Mouse (Mus musculus) neural tube, embryonic 13.5 days (tissue): ENCODE data around the gene Olfr91. TPM values are rescaled to one million over a fixed set of nuclear protein-coding genes. Genes with fewer than 3 reads are reported as not detected.
"Not testable (repeated sequence)": the region's sequence is repeated elsewhere in the genome, so short reads cannot be mapped to it uniquely, and the experiment has no call there.

Experiments used
- ATAC-seq: fragments of 200-750 bp; cut with Nextera tagmentation; 2 replicates; pipeline ENCODE4 v1.8.0; 2017; ENCODE audit warnings: low read depth, mild to moderate bottlenecking, moderate TSS enrichment, moderate library complexity
- H3K27ac ChIP-seq: fragments of 300-500 bp; sonication (generic); replicated peaks from 2 replicates; pipeline ENCODE4 v1.5.1; 2015; ENCODE audit warnings: moderate library complexity, mild to moderate bottlenecking, inconsistent platforms
- H3K27me3 ChIP-seq: fragments of 300-500 bp; sonication (generic); 2 replicates; pipeline ENCODE4 v1.6.1; 2015; ENCODE audit warnings: mild to moderate bottlenecking, inconsistent platforms
- H3K36me3 ChIP-seq: fragments of 300-500 bp; sonication (generic); 2 replicates; pipeline ENCODE4 v1.6.1; 2015; ENCODE audit warnings: mild to moderate bottlenecking, inconsistent platforms
- H3K4me1 ChIP-seq: fragments of 300-500 bp; sonication (generic); replicated peaks from 2 replicates; pipeline ENCODE4 v1.6.1; 2015; ENCODE audit warnings: inconsistent platforms
- H3K4me2 ChIP-seq: fragments of 300-500 bp; sonication (generic); 2 replicates; pipeline ENCODE4 v1.6.1; 2015; ENCODE audit warnings: inconsistent platforms, mild to moderate bottlenecking, moderate library complexity
- H3K4me3 ChIP-seq: fragments of 300-500 bp; sonication (generic); 2 replicates; pipeline ENCODE4 v1.5.1; 2015; ENCODE audit warnings: mild to moderate bottlenecking, inconsistent platforms
- H3K9ac ChIP-seq: fragments of 300-500 bp; sonication (generic); 2 replicates; pipeline ENCODE4 v1.6.1; 2015; ENCODE audit warnings: moderate library complexity, mild to moderate bottlenecking, inconsistent platforms
- H3K9me3 ChIP-seq: fragments of 300-500 bp; sonication (generic); 2 replicates; pipeline ENCODE4 v1.6.1; 2016; ENCODE audit warnings: inconsistent platforms
- WGBS: fragments of 180-500 bp; shearing (Covaris S2); methylation state at CpG from one replicate; pipeline ENCODE4 v1.1.7; 2015; 5-methylcytosine and 5-hydroxymethylcytosine counted together
- polyA plus RNA-seq: library from polyadenylated mRNA; unstranded; fragments of >200 nt; fragmentation: Nextera tagmentation; extraction: Ambion mirVana; gene quantifications from 2 replicates; pipeline ENCODE4 v1.2.1, GENCODE M21; 2015

Olfr91 gene
- not detected in 2 replicates for polyA plus RNA-seq

DNA sequence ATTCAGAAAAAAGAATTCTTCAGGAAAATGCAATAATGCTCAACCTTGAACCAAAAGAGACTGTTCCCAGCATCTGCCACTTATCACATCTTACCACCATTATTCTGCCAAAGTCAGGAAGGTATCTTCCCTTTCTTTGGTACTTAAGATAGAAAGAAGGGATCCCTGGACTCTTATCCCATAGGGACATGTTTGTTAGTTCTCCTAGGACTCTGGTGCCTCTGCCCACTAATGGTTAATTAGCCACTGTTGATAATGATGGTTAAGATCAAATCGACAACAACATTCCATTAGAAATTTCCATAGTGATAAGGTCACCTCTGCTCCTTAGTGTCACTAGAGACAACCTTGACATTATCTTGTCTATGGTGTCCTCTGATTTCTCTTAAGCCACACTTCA lies at the start of gene Olfr91:
Olfr91 (minus strand) TSS at position 101 of the 400 bp plus-strand sequence.
- Histone ChIP-seq H3K9ac (no peak within 1 kb of the TSS), H3K27ac (no peak within 1 kb of the TSS), H3K36me3 (no peaks in the 10 kb centered on the region), H3K4me3 (no peak within 1 kb of the TSS), H3K4me1 (no peaks in the 10 kb centered on the region), H3K9me3 (no peaks in the 10 kb centered on the region), H3K27me3 (no peaks in the 10 kb centered on the region), H3K4me2 (no peak within 1 kb of the TSS)
- 97% methylated on average over 1 of the region's 1 CpGs for WGBS
- no peak for ATAC-seq

DNA sequence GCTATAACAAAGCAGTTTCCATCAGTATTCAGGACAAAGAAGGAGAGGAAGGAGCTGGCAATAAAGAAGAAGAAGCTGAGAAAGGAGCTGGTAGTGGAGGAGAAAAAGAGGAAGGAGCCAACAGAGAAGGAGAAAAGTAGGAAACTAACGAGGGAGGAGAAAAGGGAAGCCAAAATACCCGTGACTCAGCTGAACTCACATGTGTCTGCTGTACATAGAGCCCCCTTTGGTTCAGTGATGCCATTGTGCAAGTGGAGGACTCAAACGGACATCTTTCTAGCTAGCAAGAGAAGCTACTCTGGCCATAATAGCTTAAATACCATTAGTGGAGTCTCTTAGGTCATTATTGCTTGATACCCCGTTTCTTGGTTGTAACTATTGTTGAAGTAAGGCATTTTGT lies 33.3 kb upstream of the Olfr91 start:
- not testable (repeated sequence) for H3K4me2 ChIP-seq, ATAC-seq, H3K27ac ChIP-seq, H3K4me3 ChIP-seq, H3K9me3 ChIP-seq, H3K4me1 ChIP-seq, H3K36me3 ChIP-seq, H3K9ac ChIP-seq, H3K27me3 ChIP-seq
- 79% methylated on average over 4 of the region's 4 CpGs for WGBS

DNA sequence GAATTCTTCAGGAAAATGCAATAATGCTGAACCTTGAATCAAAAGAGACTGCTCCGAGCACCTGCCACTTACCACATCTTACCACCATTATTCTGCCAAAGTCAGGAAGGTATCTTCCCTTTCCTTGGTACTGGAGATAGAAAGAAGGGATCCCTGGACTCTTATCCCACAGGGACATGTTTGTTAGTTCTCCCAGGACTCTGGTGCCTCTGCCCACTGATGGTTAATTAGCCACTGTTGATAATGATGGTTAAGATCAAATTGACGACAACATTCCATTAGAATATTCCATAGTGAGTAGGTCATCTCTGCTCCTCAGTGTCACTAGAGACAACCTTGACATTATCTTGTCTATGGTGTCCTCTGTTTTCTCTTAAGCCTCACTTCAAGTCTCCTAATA lies 21.9 kb upstream of the Olfr91 start, which contains the start of gene Olfr92:
Olfr92 (minus strand) TSS at position 101 of the 400 bp plus-strand sequence.
- H3K36me3 ChIP-seq, result no peaks in the 10 kb centered on the region
- no peak within 1 kb of the TSS for H3K9ac ChIP-seq
- no peaks in the 10 kb centered on the region for H3K4me1 ChIP-seq
- H3K4me3 ChIP-seq, result no peak within 1 kb of the TSS
- H3K27ac ChIP-seq, result no peak within 1 kb of the TSS
- no peak within 1 kb of the TSS for H3K4me2 ChIP-seq
- WGBS, result 94% methylated on average over 2 of the region's 2 CpGs
- no peak for ATAC-seq
- H3K27me3 ChIP-seq, result no peaks in the 10 kb centered on the region
- no peaks in the 10 kb centered on the region for H3K9me3 ChIP-seq

DNA sequence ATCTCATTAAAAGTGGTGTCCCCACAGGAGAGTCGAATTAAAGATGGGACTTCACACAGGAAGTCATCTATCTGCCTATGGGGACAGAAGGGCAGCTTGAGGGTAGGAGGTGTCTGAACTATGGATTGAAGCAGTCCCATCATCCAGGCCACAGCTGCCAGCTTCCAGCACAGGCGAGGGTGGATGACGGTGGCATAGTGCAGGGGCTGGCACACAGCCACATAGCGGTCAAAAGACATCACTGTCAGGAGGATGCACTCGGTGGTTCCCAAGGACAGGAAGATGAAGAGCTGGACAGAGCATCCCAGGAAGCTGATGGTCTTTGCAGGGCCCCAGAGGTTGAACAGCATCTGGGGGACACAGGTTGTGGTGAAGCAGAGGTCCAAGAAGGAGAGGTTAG lies 4.8 kb downstream of the Olfr91 start:
- H3K9me3 ChIP-seq, result no peaks in the 10 kb centered on the region
- no peak overlapping the region for H3K27ac ChIP-seq
- H3K4me2 ChIP-seq, result no peak overlapping the region
- H3K4me3 ChIP-seq, result no peak overlapping the region
- no peak overlapping the region for H3K9ac ChIP-seq
- H3K36me3 ChIP-seq, result no peaks in the 10 kb centered on the region
- 85% methylated on average over 5 of the region's 5 CpGs for WGBS
- H3K4me1 ChIP-seq, result no peaks in the 10 kb centered on the region
- ATAC-seq, result no peak
- H3K27me3 ChIP-seq, result no peaks in the 10 kb centered on the region

DNA sequence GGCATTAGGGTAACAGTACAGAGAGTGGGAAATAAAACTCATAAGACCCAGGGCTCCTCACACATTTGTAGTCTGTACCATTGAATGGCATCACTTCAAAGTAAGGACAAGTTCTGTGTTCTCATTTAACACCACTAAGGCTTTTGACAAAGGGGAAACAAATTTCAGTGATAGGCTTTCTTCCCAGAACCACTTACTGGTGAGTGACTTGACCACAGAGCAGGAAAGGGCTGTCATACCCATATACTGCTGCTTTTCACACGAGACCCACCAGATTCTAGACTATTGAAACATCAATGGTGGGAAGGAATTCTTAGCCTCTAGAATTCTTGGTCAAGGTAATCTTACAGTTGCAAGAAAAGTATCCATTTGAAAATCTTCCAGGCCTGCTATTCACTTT lies 5.9 kb downstream of the Olfr91 start:
- ATAC-seq, result no peak
- Histone ChIP-seq H3K36me3 (no peaks in the 10 kb centered on the region), H3K4me1 (no peaks in the 10 kb centered on the region), H3K27me3 (no peaks in the 10 kb centered on the region), H3K9ac (no peak overlapping the region), H3K27ac (no peak overlapping the region), H3K9me3 (no peaks in the 10 kb centered on the region), H3K4me3 (no peak overlapping the region), H3K4me2 (no peak overlapping the region)
- 84% methylated on average over 1 of the region's 1 CpGs for WGBS

DNA sequence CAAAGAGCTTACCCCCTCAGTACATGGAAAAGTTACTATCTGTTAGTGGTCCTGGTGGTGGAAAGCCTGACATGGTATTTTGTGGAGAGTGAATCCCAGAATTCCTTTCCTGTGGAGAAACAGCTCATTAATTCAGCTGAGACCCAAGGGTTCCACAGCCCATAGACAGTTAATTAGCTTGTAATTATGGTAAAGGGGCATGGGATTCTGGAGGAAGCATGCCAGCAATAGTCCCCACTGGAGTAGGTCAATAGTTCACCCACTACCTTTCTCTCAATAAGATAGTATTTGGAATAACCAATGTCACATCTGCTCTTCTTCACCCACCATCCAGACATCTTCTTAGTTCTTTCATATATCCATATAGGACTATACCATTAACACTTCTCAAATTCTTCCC lies 9.7 kb downstream of the Olfr91 start, which contains the start of gene Olfr90:
Olfr90 (minus strand) TSS at position 101 of the 400 bp plus-strand sequence.
- no peaks in the 10 kb centered on the region for H3K27me3 ChIP-seq
- no peaks in the 10 kb centered on the region for H3K9me3 ChIP-seq
- no peaks in the 10 kb centered on the region for H3K36me3 ChIP-seq
- H3K27ac ChIP-seq, result no peak within 1 kb of the TSS
- H3K4me3 ChIP-seq, result no peak within 1 kb of the TSS
- no peak for ATAC-seq
- no peak within 1 kb of the TSS for H3K4me2 ChIP-seq
- H3K4me1 ChIP-seq, result no peaks in the 10 kb centered on the region
- no peak within 1 kb of the TSS for H3K9ac ChIP-seq

DNA sequence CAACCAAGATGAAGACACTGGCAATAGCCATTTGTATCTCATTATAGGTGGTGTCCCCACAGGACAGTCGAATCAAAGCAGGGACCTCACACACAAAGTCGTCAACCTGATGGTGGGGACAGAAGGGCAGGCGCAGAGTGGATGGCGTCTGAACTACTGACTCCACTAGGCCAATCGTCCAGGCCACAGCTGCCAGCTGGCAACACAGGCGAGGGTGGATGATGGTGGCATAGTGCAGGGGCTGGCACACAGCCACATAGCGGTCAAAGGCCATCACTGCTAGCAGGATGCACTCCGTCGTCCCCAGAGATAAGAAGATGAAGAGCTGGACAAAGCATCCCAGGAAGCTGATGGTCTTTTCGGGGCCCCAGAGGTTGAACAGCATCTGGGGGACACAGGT lies 12.5 kb downstream of the Olfr91 start:
- Histone ChIP-seq H3K27me3 (no peaks in the 10 kb centered on the region), H3K9me3 (no peaks in the 10 kb centered on the region), H3K4me2 (no peak overlapping the region), H3K4me1 (no peaks in the 10 kb centered on the region), H3K36me3 (no peaks in the 10 kb centered on the region), H3K9ac (no peak overlapping the region), H3K4me3 (no peak overlapping the region), H3K27ac (no peak overlapping the region)
- ATAC-seq, result no peak
- 82% methylated on average over 10 of the region's 10 CpGs for WGBS

DNA sequence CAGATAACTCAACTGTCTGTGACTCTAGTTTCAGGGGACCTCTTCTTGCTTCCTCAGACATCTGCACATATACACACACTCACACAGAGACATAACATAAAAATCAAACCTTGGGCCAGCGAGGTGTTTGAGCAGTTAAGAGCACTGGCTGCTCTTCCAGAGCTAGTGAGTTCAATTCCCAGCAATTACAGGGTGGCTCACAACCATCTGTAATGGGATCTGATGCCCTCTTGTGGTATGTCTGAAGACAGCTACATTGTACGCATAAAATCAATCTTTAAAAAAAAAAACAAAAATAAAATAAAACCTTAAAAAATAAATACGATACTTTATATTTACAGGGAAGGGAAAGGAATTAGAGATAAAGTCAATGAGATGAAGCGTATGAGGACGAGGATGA lies 13.4 kb downstream of the Olfr91 start:
- no peaks in the 10 kb centered on the region for H3K36me3 ChIP-seq
- ATAC-seq, result no peak
- WGBS, result 69% methylated on average over 5 of the region's 5 CpGs
- no peak overlapping the region for H3K9ac ChIP-seq
- H3K27me3 ChIP-seq, result no peaks in the 10 kb centered on the region
- H3K4me2 ChIP-seq, result no peak overlapping the region
- H3K9me3 ChIP-seq, result no peaks in the 10 kb centered on the region
- H3K27ac ChIP-seq, result no peak overlapping the region
- peaks cover 6% of the 10 kb centered on the region for H3K4me1 ChIP-seq
- H3K4me3 ChIP-seq, result no peak overlapping the region

DNA sequence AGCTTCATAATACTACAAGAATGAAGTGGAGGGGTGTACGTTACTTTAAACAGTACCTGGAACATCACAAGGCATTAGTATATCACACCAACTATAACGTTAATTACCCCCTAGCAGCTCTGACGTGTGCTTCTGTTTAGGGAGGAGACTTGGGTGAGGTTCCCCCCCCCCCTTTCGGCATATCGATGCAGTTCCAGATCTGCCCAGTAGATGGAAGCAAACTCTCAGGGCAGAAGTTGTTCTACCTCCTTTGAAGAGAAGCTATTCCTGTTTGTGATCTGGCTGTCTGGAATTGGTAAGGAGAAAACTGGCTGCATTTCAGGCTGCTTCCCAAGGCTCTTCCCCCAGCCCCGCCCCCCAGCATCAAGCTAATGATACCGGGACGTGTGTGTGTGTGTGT lies 14.8 kb downstream of the Olfr91 start:
- Histone ChIP-seq H3K4me1 (peaks cover 17% of the 10 kb centered on the region), H3K4me2 (no peak overlapping the region), H3K27ac (no peak overlapping the region), H3K9me3 (no peaks in the 10 kb centered on the region), H3K4me3 (no peak overlapping the region), H3K27me3 (no peaks in the 10 kb centered on the region), H3K9ac (no peak overlapping the region), H3K36me3 (no peaks in the 10 kb centered on the region)
- WGBS, result 5% methylated on average over 8 of the region's 8 CpGs
- ATAC-seq, result peak; percentile 48

DNA sequence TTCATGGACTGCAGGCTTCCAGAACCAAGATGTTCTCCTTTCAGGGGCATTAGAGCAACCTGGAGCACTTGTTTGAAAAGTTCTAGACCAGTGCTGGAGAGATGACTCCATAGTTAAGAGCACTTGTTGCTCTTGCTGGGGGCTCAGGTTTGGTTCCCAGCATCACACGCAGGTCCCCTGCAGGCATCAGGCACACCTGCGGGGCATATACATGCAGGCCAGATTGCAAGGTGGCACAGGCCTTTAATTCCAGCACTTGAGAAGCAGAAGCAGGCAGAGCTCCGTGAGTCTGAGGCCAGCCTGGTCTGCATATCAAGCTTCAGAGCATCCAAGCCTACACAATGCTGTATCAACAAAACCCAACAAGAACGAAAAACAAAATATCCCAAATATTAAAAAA lies 16.4 kb downstream of the Olfr91 start:
- peaks cover 17% of the 10 kb centered on the region for H3K4me1 ChIP-seq
- H3K9ac ChIP-seq, result no peak overlapping the region
- H3K4me2 ChIP-seq, result no peak overlapping the region
- no peak overlapping the region for H3K4me3 ChIP-seq
- no peaks in the 10 kb centered on the region for H3K27me3 ChIP-seq
- no peaks in the 10 kb centered on the region for H3K9me3 ChIP-seq
- peaks cover 4% of the 10 kb centered on the region; the same call in 1 of the 2 replicates for H3K36me3 ChIP-seq
- ATAC-seq, result no peak
- WGBS, result 91% methylated on average over 4 of the region's 4 CpGs
- H3K27ac ChIP-seq, result no peak overlapping the region

DNA sequence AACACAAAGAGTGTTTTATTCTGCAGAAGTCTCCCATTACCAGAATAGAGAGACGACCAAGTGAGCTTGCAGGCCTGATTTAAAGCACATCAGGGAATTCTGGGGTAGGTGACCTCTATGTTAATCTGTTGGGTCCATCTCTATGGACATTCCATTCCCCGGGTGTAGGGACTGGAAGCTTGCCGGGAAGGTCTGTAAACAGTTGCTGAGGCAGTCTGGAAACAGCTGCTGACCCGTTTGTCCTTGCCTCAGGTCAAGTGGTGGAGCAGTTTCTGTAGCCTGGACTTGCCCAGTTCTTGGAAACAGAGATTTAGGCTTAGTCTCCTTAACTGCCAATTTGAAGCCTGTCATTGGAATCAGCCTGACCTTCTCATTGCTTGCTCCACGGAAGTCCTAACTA lies 18.0 kb downstream of the Olfr91 start:
- H3K27ac ChIP-seq, result no peak overlapping the region
- no peak overlapping the region for H3K4me3 ChIP-seq
- H3K4me2 ChIP-seq, result no peak overlapping the region
- H3K4me1 ChIP-seq, result peaks cover 17% of the 10 kb centered on the region
- no peaks in the 10 kb centered on the region for H3K27me3 ChIP-seq
- H3K9me3 ChIP-seq, result no peaks in the 10 kb centered on the region
- WGBS, result 21% methylated on average over 5 of the region's 5 CpGs
- no peak overlapping the region for H3K9ac ChIP-seq
- ATAC-seq, result no peak
- peaks cover 20% of the 10 kb centered on the region for H3K36me3 ChIP-seq

DNA sequence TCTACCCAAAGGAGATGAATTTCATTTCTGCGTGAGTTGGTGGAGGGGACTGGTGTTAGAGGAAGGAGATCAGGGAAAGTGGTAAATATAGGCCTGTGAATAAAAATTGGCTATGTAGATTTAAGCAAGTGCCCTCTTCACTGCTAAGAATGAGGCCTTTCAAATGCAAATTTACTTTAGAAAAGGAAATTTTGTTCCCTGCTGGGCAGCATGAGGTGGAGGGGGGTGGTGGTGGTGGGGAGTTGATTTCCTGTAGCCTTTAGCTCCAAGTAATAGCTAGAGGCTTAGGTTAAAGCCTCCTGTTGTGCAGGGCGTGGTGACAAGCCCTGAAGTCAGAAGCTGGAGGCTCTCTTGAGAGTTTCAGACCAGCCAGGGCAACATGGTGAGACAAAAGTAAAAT lies 19.1 kb downstream of the Olfr91 start:
- H3K9me3 ChIP-seq, result no peaks in the 10 kb centered on the region
- H3K9ac ChIP-seq, result no peak overlapping the region
- WGBS, result 7% methylated on average over 2 of the region's 2 CpGs
- H3K4me1 ChIP-seq, result peaks cover 17% of the 10 kb centered on the region
- H3K4me3 ChIP-seq, result no peak overlapping the region
- ATAC-seq, result peak; percentile 10; the same call in 1 of the 2 replicates
- peak overlapping the region; percentile 6; the same call in 1 of the 2 replicates for H3K4me2 ChIP-seq
- no peaks in the 10 kb centered on the region for H3K27me3 ChIP-seq
- H3K36me3 ChIP-seq, result peaks cover 31% of the 10 kb centered on the region
- H3K27ac ChIP-seq, result no peak overlapping the region

DNA sequence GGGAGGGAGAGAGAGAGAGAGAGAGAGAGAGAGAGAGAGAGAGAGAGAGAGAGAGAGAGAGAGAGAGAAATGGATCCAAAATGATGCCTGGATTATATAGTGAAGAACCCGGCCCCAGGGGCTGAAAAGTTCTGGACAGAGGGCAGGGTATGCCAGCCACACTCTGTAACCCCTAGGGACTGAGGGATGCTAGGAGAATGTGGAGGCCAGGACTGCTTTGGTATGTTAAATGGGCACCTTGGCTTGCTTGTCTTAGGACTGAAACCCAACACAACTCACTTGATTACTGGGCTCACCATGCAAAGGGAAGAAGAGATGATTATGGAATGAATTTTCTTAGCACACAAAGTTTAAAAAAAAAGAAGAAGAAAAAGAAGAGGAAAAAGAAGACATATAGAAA lies 19.9 kb downstream of the Olfr91 start:
- Histone ChIP-seq H3K27ac (no peak overlapping the region), H3K4me1 (peaks cover 17% of the 10 kb centered on the region), H3K9me3 (no peaks in the 10 kb centered on the region), H3K9ac (no peak overlapping the region), H3K27me3 (no peaks in the 10 kb centered on the region), H3K36me3 (peaks cover 39% of the 10 kb centered on the region), H3K4me3 (no peak overlapping the region), H3K4me2 (no peak overlapping the region)
- 37% methylated on average over 1 of the region's 1 CpGs for WGBS
- no peak for ATAC-seq
